Mouse (Mus musculus): Measurements from ENCODE around the gene Lama5. TPM values are rescaled to one million over a fixed set of nuclear protein-coding genes. Genes with fewer than 3 reads are reported as not detected.
A peak's percentile ranks its signal among the peaks of the same experiment; 100 is the strongest.

Gene Lama5
- total RNA-seq, 2 experiments from 2014 or later = 72.2 to 78.5 TPM

DNA sequence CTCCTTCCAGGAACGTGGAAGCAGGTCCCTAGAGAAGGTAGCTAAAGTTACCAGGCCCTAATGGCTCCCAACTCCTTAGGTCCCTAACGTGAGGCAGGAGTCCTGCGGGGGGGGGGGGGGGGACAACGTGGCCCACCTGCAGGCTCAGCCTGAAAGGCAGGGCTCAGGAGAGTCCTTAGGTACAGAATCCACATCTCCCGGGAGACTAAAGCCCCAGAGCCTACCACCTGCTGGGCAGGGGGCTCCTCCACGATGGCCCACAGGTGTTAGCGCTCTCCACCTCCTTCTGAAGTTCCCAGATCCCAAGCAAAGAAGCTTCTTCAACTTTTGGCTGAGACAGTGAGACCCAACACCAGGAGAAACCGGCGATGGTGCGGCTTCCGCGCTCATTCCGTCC, 1.0 kb downstream of the Lama5 start:
- DNase-seq = no peak

DNA sequence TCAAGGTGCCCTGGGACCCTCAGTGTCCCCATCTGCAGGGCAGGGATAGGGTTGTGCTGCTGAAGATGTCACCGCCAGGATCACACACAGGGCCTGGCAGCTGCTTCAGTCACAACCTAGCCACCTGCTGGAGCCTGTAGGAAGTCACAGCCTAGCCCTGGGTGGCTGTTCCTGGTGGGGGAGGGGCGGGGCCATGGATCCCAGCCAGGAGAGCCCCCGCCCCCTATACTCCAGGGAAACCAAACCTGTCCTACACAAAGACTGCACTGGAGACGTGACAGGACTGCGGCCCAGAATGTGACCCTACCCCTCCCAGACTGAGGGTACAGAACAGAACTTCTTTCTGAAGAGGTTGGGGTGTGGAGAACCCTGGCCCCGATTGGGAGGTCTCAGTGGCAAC, 3.4 kb downstream of the Lama5 start:
- DNase-seq = peak in 1 of 2 experiments; percentile 40

DNA sequence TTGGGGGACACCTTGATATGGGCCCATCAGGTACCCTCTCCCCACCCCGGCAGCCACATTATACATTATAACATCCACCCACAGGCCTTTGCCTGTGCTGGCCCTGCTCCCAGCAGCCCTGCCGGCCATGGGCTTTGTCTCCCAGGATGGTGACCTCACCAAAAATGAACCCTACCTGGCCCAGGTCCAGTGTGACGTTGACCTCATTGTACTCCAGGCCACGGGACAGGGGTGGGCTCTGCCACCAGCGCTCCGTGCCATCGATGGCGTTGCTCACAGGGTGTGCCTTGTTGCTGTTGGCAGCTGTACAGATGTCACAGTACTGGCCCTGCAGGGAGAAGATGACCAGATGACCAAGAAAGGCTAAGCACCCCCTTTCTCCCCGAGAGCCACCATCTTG, 4.6 kb downstream of the Lama5 start:
- DNase-seq = peak; percentile 32 to 47

DNA sequence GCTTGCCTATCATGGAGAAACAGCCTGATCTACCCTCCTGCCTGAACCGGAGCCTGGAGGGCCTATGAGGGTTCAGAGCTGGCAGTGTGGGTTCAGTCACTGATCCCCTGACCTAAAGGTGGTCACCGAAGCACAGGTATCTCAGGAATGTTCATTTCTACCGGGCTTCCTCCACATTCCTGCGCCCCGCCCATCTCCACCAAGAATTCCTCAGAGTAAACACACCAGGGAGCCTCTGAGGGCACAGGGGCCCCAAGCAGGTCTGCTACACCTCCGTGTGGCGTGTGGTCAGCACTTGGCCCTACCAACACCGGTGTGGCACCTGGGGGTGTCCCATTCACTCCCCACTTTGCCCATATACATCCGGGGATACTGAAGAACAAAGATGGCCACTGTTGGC, 5.5 kb downstream of the Lama5 start:
- no peak for DNase-seq

DNA sequence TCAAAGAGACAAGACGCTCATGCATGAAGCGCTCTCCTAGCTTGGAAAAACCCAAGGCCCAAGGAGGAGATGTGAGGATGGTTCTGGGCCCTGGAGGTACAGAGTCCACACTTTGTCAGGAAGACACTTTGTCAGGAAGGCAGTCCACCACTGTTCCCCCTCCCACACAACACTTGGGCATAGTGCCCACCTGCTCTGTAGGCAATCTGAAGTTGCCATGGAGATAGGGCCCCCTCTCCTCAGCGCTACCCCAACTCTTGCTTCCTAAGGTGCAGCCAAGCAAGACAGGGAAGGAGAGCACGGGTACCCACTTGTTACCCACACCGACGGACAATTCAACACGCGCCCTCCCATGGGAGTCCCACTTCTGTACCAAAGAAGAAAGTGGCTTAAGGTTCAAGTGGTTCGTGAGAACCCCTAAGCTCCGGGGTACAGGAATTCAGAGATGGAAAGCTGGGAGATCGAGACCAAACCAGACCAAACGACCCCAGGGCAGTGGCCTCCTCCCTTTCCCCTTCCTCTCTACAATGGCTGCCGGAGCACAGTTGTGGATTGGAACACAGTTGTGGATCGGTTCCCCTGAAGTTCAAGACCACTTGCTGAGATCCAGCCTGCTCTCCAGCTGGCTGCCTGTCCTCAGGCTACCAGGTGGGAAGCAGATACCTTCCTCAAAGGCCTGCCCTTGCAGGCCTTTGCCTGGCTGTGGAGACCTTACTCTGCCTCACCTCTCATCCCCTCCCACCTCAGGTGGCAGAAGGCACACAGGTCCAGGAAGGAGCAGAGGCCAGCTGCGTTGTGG, 6.3 kb downstream of the Lama5 start:
- no peak for DNase-seq

DNA sequence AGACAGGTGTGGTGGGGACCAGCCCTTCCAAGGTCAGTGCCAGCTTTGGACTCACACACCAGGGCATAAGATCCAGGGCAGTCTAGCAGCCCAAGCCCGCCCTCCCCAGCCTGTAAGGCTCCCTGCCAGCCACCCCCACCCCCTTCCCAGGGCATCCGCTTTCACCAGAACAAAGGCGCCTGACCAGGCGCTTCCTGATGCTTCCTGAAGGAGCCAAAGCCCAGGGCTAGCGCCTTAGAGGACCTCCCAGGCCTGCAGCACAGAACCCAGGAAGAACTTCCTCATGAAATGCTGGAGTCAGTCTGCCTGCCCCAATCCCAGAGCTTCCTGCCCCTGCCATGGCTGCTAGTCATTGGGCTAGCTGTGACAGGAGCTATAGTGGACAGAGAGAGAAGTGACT, 7.0 kb downstream of the Lama5 start:
- peak; percentile 57 to 72 for DNase-seq

DNA sequence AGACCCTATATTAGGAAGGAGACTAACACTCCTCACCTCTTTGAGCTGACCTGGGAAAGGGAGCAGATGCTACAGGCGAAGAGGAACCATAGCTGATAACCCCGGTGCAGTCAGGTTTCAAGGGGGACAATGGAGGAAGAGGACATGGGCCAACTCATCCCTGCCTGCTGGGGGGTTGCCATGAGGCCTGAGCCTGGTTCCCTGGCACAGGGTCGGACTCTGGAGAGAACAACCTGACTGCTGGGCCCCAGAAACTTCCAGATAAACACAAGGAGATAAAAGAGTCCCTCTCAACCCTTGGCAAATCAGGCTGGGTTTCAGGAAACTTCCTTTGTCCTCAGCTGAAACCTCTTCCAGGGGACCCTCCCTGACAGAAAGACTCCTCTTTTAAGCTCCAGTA, 7.4 kb downstream of the Lama5 start:
- DNase-seq = peak in 1 of 2 experiments; percentile 35

DNA sequence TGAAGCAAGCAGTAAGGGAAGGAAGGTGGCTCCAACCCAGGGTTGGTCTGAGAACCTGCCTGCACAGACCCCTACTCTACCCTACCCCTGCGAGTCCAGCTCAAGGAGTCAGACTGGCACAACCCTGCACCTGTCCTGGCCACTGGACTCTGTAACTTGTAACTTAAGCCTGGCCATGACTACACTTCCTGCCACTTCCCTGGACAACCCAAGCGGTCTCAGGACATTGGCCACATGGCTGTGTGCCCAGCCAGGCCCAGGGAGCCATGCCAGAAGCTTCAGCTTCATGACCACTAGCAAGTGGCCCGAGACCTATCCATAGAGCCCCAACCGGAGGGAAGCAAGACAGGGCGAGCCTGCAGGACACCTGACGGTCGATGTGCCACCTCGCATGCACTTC, 8.1 kb downstream of the Lama5 start:
- DNase-seq = peak; percentile 90 to 91

DNA sequence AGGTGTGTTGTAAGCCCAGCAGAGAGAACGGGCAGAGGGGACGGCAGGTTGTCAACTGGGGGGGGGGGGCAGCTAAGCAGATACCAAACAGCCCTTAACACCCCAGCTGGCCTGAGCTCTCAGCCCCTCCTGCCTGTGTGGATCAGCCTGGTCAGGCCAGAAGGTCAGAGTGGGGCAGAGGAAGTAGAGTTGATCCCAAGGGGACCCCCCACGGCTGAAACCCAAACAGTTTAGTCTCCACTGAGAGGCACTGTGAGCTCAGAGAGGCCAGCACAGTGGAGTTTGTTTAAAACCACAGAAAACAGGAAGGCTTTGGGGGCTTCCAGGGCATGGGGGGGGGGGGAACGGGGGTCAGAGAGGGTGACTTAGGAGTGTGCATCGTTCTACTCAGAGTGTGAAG, 8.7 kb downstream of the Lama5 start:
- DNase-seq = no peak

DNA sequence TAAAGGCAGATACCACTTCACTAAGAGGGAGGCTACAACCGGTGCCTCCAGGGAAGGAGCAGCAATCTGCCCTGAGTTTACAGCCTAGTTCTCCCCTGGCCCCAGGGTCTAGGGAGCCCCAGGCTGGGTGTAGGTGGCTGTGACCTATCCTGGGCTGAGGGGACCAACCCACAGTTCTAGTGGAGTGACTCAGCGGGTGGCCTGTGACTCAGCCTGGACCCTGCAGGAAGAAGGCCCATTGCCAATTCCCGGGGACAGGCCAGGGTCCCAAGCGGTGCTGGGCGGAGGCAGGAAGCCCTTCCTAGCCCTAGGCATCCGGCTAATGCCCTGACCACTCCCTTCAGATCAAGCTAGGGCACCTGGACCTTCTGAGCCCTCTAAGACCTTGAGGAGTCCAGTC, 9.7 kb downstream of the Lama5 start:
- DNase-seq = peak in 1 of 2 experiments; percentile 82

DNA sequence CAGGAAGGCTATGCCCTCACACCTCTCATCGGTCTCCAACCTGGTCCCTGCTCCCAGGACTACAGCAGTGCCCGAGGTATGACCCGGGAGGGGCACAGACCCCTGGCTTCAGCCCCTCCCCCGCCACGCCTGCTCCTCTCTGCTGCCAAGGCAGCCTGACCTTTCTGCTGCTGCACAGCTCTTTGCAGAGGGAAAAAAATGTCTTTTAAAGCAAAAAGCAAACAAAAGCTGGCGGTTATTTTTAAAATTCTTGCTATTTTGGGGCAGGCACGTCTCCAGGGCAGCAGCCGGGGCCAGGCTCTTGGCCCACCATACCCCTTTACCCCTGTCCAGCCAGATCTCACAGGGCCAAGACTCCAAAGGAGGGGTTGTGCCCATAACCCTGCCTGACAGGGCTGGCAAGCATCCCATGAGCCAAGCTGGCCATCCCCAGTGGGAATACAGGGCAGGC, 10.6 kb downstream of the Lama5 start:
- peak in 1 of 2 experiments; percentile 53 for DNase-seq

DNA sequence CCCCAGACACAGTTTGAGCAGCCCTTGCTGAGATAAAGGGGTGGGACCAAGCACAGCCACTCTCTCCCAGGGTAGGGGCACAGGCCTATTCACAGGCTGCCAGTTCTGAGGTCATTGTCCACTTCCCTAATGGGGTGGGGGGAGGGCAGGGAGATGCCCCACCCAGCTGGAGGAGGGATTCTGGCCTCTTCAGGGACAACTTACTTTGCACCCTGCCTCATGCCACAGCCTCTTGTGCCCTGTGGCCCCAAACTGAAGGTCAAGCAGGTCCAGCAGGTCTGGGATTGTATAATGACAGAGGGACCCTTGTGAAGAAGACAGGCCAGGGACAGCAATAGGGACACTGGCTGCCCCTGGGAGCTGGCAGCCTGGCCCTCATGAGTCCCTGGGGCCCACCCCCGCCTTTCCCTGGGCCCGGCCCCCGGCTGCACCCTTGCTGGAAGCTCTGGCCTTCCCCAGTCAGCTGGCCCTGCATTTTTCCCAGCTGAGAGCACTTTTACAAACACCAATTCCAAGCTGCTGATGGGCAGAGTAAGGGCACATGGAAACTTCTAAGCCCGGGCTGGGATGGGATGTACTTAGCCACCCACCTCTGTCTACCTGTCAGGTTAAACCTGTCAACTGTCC, 11.2 kb downstream of the Lama5 start:
- DNase-seq = no peak

DNA sequence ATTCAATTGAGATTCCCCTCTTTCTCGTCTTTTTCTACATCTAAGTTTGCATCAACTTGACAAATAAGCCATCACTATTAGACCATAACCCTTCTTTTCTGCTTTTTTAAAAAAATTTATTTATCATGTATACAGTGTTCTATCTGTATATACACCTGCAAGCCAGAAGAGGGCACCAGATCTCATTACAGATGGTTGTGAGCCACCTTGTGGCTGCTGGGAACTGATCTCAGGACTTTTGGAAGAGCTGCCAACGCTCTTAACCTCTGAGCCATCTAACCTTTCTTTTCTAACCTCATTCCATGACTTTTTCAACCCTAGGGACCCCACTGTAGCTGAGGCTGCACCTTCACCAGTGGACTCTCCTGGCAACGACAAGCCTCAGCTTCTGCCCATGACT, 13.4 kb downstream of the Lama5 start:
- no peak for DNase-seq

DNA sequence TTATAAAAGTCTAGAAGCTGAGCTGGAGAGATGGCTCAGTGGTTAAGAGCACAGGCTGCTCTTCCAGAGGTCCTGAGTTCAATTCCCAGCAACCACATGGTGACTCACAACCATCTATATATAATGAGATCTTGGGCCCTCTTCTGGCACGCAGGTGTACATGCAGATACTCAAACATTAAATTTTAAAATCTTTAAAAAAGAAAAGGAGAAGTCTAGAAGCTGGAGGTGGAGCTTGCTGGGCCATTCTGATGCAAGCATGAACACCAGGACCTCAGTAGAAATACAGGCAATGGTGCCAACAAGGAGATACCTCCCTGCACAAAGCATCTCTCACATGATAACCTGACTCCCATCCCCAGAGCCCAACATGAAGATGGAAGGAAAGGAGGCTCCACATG, 16.7 kb downstream of the Lama5 start:
- DNase-seq = no peak

DNA sequence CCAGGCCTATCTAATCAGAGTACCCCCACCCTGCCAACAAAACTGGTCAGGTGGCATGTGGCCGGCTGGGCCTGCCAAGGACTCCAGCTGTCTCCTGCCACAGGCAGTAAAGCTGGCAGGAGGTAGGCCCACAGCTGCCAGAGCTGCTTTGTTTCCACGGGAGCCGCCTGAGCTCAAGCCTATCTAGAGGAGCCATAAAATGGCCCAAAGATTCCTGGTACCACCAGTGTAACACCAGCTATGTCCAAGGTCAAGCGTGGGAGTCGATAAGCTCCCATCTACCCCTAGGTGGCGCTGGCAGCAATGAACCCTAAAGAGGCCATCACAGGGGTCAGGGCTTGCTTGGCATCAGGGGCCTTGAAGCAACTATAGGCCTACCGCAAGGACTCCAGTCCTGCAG, 17.8 kb downstream of the Lama5 start:
- peak; percentile 79 to 87 for DNase-seq

DNA sequence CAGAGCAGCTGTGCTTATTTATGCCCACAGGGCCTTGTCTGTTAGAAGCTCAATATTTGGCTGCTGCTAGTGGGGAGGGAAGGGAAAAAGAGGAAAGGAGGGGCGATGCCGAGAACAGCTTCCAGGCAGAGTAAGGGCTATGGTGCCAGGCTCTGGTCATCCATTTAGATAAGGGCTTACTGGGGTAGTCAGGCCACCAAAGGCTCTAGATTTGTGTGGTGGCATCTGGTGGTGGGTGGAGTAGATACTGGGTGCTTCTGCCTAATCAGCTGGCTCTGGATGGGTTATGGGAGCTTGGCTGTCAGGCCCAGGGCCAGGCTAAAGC, 19.7 kb downstream of the Lama5 start:
- DNase-seq = peak; percentile 73 to 89

DNA sequence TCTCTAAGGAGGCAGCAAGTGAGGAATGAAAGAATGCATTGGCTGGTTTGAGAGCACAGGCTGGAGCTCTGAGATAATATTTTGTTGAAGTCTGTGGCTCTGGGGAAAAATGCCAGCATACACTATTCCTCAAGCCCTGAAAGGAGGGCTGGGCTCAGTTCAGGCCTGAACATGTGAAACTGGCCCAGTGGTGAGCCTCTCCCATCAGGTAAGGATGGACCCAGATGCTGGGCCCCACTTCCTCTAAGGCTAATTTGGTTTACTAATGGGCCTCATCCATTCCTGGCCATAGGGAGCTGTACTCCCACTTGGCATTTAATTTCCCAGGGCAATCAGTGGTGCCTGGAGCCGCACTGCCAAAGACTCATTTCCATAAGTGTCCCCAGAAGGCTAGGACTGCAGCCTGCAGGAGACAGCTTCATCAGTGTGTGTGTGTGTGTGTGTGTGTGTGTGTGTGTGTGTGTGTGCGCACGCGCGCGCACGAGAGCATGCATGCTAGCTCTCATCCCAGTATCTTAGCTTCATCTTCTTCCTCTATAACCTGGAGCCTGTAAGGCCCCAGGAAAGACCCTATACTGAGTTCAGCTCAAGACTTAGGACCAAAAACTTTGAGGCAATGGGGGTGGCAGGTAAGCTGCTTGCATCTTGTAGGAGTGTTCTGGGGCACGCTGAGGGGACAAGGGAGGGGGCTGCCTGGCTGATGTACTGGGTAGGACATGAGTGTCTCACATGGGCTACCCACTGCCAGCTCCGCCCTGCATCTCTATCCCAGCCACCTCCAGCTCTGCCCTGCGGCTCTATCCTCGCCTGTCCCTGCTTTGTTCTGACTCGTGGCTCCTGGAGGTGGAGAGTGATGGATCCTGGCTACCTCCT, 20.3 kb downstream of the Lama5 start:
- no peak for DNase-seq

DNA sequence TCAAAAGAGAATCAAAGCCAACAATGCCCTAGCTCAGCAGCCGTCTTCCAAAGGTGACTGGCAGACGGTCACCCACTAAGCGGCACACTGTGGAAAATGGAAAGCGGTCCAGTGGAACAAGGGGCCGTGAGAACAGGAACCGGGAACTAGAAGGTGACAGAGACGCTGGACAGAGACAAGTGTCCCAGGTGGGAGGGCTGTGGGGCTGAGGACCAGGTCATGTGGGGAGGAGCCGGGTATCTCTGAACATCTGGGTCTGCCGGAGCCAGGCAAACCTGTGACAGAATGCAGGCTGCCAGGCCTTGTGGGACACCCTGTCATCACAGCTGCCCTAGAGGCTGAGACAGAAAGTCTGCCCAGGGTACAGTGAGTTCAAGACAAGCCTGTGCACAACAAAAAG, 21.2 kb downstream of the Lama5 start:
- DNase-seq = peak; percentile 78 to 85

DNA sequence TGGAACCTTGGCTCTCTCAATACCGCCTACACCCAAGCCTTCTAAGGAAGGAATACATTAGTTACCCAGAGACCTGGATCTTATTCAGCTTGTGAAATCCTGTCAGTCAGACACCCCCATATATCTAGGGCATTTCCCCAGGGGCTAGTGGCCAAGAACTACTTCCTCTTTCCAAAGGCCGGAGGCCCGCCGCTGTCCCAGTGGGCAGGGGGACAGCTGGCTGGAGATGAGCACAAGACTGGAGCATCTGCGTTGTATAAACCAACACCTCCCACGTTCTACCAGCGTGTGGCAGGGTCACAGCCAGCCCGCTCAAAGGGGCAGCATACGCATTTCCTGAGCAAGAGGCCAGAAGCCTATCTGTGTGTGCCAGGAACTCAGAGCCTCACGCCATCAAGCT, 22.9 kb downstream of the Lama5 start:
- no peak for DNase-seq

DNA sequence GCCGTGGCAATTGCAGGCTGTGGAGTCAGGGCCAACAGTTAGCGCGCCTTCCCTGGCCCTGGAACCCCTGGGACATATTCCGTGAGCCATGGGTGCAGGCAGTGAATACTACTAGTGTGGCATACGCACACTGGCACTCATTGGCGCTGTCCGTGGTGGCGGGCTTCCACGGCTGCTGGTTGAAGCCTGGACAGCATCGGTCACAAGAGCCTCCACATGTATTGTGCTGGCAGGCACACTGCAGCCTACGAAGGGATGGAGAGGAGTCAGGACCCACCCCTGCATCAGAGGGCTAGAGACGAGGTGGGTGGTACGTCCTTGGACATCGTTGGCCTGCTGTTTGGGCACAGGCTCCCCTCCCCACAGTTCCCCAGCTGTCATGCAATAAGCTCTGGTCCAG, 23.4 kb downstream of the Lama5 start:
- DNase-seq = no peak

DNA sequence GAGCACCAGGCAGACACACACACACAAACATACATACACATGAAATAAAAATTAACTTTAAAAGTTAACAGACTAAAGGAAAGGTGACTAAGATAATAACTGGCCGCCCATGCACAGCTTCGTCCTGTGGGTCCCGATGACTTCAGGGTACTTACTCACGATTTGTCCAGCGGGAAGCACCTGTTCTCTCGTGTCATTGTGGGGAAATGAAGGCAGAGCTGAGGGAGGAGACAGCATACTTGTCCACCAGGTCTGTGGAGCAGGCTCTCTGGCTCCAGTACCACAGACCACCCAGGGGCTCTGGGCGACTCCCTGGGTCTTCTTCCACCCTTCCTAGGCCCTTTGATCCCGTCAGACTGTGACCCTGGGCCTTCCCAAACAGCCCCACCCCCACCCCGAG, 24.4 kb downstream of the Lama5 start:
- no peak for DNase-seq

DNA sequence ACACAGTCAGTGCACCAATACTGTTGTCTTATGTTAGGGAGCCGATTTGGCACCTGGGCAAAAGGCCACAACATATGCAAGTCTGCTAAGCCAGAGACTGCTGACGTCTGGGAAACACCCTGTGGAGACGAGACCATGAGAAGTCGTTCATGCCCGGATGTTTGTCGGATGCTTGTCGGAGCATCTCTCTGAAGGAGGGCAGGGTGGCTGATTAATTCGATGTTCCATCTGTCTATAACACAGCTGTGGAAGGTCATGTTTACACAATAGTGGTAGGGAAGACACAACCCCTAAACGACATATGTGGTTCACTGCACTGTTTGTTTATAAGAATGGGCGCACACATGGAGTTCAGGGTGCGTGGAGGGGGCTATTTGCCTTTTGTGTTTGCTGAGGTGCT, 25.0 kb downstream of the Lama5 start:
- DNase-seq = no peak

DNA sequence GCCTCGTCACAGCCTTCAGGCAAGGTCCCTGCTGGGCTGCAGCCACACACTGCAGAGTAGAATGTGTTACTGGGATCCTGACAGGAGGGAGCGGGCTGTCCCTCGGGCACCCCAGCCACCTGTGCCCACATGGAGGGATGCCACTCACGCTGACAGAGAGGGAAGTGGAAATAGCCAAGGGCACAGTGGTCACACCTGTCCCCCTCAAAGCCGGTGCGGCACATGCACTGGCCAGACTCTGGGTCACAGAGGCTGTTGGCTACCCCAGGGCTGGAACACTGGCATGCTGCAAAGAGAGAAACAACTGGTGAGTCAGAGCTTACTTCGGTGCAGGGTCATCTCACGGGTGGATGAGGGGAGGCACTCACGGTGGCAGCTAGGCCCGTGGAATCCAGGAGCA, 26.9 kb downstream of the Lama5 start:
- no peak for DNase-seq
